Mouse (Mus musculus): ENCODE data around the gene Olfr492.

Gene Olfr492

GRCm38 (mm10) chr7:108323574-108323973, at the start of gene Olfr492:
Gene Olfr492 (minus strand): TSS chr7:108323674.
- DNase-seq = no peak

- no peak for DNase-seq
Observed at GRCm38 (mm10) chr7:108365035-108365434, 41.6 kb upstream of the Olfr492 start, which contains the start of gene Olfr494. Gene Olfr494 (plus strand): TSS chr7:108365335.

GRCm38 (mm10) chr7:108346879-108347278, 23.4 kb upstream of the Olfr492 start, which contains the start of gene Olfr493:
Gene Olfr493 (minus strand): TSS chr7:108346979.
- no peak for DNase-seq

- DNase-seq = no peak
Observed at GRCm38 (mm10) chr7:108313151-108313550, 10.3 kb downstream of the Olfr492 start, which contains the start of gene Olfr491. Gene Olfr491 (plus strand): TSS chr7:108313451.

GRCm38 (mm10) chr7:108288834-108289233, 34.6 kb downstream of the Olfr492 start, which contains the start of gene Olfr490:
Gene Olfr490 (minus strand): TSS chr7:108288934.
- no peak for DNase-seq
